25 mouse cellular contexts compared by ENCODE assay signal in the genomic region with DNA sequence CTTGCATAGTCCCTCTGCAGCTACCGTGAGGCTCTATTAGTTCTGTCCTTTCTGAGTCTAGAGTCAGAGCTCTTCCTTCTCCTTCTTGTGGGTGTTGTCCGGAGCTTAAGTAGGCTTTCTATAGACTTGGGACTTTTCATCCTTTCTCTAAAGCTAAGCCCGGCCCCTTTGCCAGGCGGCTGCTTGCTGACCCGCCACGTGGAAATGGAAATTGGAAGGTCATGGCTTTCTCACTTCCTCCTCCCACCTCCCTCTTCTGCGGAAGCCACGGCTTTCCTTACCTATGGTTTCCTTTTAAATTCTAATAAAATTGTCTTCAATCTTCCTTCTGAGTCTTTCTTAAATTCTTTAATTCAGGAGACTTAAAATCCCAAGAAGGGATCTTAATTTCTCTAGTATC.
"Had no signal": no experiment of that assay in that cellular context is flagged by ENCODE, and none has a peak within 500 bp of the region (broad histone marks: within the 10 kb centered on the region; RNA-seq: fewer than 3 reads in every experiment).

No protein-coding gene starts in this region.

- H3K9ac ChIP-seq: heart, embryonic 12.5 days; hindbrain, embryonic 12.5 days; hindbrain, embryonic 14.5 days; intestine, embryonic 15.5 days; limb, embryonic 13.5 days; limb, embryonic 15.5 days; liver, embryonic 12.5 days had no signal

- H3K27me3 ChIP-seq: heart, embryonic 12.5 days; hindbrain, embryonic 12.5 days; intestine, embryonic 15.5 days; limb, embryonic 13.5 days; limb, embryonic 15.5 days; liver, embryonic 12.5 days had no signal

- H3K36me3 ChIP-seq: hindbrain, embryonic 10.5 days; hindbrain, embryonic 12.5 days; intestine, embryonic 15.5 days; limb, embryonic 15.5 days; liver, embryonic 12.5 days had no signal

- DNase-seq: gastrocnemius, adult 2 months; gastrocnemius, postnatal 10 days; gastrocnemius, postnatal 25 days; heart, adult 18-20 months; heart, postnatal 10 days; heart, postnatal 4 days; kidney, adult 18-20 months; kidney, adult 8-10 months; kidney, postnatal 10 days; kidney, postnatal 25 days; kidney, postnatal 4 days; layer of hippocampus, postnatal 36 days; left cerebral cortex, postnatal 4 days had no signal

- H3K4me1 ChIP-seq: hindbrain, embryonic 12.5 days; liver, embryonic 12.5 days had no signal

- H3K27ac ChIP-seq: gastrocnemius, adult 2 months; heart, embryonic 10.5 days; hindbrain, embryonic 10.5 days; hindbrain, embryonic 12.5 days; hindbrain, embryonic 14.5 days; intestine, embryonic 15.5 days; limb, embryonic 13.5 days; limb, embryonic 15.5 days; liver, embryonic 12.5 days had no signal

- H3K9me3 ChIP-seq: heart, embryonic 10.5 days; heart, embryonic 12.5 days; hindbrain, embryonic 10.5 days; hindbrain, embryonic 12.5 days; intestine, embryonic 15.5 days; limb, embryonic 13.5 days; limb, embryonic 15.5 days; liver, embryonic 12.5 days had no signal

- H3K4me2 ChIP-seq: heart, embryonic 12.5 days; hindbrain, embryonic 12.5 days; hindbrain, embryonic 14.5 days; intestine, embryonic 15.5 days; limb, embryonic 13.5 days; limb, embryonic 15.5 days; liver, embryonic 12.5 days had no signal

- ATAC-seq: hindbrain, embryonic 16.5 days; inflammation-experienced regulatory T-cells, adult 6 months; intestine, embryonic 15.5 days; intestine, postnatal 0 days; liver, embryonic 12.5 days had no signal

- H3K4me3 ChIP-seq: gastrocnemius, adult 2 months; heart, embryonic 10.5 days; heart, embryonic 12.5 days; hindbrain, embryonic 10.5 days; hindbrain, embryonic 12.5 days; intestine, embryonic 15.5 days; limb, embryonic 13.5 days; limb, embryonic 15.5 days; liver, embryonic 12.5 days had no signal
